Mouse (Mus musculus): ENCODE data around the gene Focad. TPM values are rescaled to one million over a fixed set of nuclear protein-coding genes. Genes with fewer than 3 reads are reported as not detected.

Focad gene
- polyA plus RNA-seq, 1 experiment from 2014 or later: 18.0 TPM

DNA sequence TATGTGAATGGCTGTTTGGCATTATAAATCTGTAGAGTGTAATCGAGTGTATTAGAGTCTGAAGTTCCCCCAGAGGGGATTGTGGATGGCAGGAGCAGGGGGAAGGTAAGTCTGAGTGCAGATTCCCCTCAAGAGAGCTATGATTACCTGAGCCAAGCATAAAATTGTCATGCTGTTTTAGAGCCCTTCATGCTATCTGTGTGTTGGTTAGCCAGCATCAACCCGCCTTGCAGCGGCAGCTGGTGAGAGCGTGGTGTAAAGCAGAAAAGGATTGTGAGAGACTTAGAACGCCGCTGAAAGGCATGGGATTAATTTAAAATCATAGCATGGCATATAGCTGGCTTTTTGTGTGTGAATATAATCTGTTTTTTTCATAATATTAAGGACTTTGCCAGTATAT lies 63.2 kb downstream of the Focad start:
- Histone ChIP-seq H3K36me3 (replicated peaks; ENCODE audit: control insufficient read depth, insufficient read depth, low read depth, low read length) (no peaks in the 10 kb centered on the region), H3K27me3 (ENCODE audit: control insufficient read depth, insufficient read depth, low read length) (no peaks in the 10 kb centered on the region), H3K4me2 (ENCODE audit: low read depth, low read length) (no peak overlapping the region), H3K27ac (replicated peaks; ENCODE audit: low read depth, low read length) (no peak overlapping the region), H3K4me3 (ENCODE audit: low read depth, low read length) (no peak overlapping the region), H3K9ac (replicated peaks; ENCODE audit: low read length) (no peak overlapping the region), H3K4me1 (ENCODE audit: control insufficient read depth, insufficient read depth, low read length) (no peaks in the 10 kb centered on the region), H3K9me3 (replicated peaks; ENCODE audit: control insufficient read depth, low read length) (no peaks in the 10 kb centered on the region)
- DNase-seq (ENCODE audit: low spot score): no peak
- 80% methylated on average over 6 of the region's 6 CpGs for WGBS
- ATAC-seq (replicated peaks; ENCODE audit: insufficient number of reproducible peaks, low FRiP score, low TSS enrichment, low read depth): no peak

DNA sequence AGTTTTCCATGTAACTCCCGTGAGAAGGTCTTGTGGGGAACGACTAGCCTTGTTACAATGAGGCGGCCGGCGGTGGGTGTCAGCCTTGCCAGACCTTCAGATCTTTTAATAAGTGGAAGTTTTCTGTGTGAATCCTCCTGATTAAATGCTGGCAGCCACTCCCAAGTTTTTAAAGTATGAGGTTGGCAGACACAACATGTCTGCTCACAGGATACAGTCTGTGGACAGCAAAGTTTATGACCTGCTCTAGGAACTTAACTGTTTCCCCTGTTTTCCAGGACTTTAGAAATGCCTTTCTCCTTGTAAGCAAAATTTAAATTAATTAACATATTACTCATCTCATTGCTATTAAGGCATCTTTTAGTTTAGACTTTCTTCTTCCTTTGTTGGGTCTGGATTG lies 64.8 kb downstream of the Focad start:
- Histone ChIP-seq H3K4me1 (ENCODE audit: control insufficient read depth, insufficient read depth, low read length) (no peaks in the 10 kb centered on the region), H3K4me2 (ENCODE audit: low read depth, low read length) (no peak overlapping the region), H3K9ac (replicated peaks; ENCODE audit: low read length) (no peak overlapping the region), H3K9me3 (replicated peaks; ENCODE audit: control insufficient read depth, low read length) (no peaks in the 10 kb centered on the region), H3K36me3 (replicated peaks; ENCODE audit: control insufficient read depth, insufficient read depth, low read depth, low read length) (no peaks in the 10 kb centered on the region), H3K27me3 (ENCODE audit: control insufficient read depth, insufficient read depth, low read length) (no peaks in the 10 kb centered on the region), H3K27ac (replicated peaks; ENCODE audit: low read depth, low read length) (no peak overlapping the region), H3K4me3 (ENCODE audit: low read depth, low read length) (no peak overlapping the region)
- DNase-seq (ENCODE audit: low spot score) (no peak), ATAC-seq (replicated peaks; ENCODE audit: insufficient number of reproducible peaks, low FRiP score, low TSS enrichment, low read depth) (no peak)
- 87% methylated on average over 5 of the region's 5 CpGs for WGBS

DNA sequence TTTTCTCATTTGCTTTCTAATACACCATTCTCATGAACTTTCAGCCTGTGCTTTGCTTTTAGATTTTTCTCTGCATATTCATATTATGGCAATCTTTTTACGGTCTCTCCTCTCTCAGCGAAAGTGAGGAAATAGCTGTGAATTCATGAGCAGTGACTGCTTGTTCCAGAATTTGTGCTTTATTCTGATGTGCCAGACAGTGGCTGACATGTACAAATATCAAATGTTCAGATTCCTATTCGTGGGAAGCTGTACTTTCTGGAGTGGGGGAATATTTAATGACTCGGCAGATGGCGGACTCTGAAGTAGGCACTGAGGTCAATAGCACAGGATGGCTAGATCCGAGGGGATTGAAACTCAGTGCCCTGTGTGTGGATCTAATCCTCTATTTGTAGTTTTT lies 65.3 kb downstream of the Focad start:
- Histone ChIP-seq H3K4me1 (ENCODE audit: control insufficient read depth, insufficient read depth, low read length) (no peaks in the 10 kb centered on the region), H3K36me3 (replicated peaks; ENCODE audit: control insufficient read depth, insufficient read depth, low read depth, low read length) (no peaks in the 10 kb centered on the region)
- WGBS: 83% methylated on average over 6 of the region's 6 CpGs

DNA sequence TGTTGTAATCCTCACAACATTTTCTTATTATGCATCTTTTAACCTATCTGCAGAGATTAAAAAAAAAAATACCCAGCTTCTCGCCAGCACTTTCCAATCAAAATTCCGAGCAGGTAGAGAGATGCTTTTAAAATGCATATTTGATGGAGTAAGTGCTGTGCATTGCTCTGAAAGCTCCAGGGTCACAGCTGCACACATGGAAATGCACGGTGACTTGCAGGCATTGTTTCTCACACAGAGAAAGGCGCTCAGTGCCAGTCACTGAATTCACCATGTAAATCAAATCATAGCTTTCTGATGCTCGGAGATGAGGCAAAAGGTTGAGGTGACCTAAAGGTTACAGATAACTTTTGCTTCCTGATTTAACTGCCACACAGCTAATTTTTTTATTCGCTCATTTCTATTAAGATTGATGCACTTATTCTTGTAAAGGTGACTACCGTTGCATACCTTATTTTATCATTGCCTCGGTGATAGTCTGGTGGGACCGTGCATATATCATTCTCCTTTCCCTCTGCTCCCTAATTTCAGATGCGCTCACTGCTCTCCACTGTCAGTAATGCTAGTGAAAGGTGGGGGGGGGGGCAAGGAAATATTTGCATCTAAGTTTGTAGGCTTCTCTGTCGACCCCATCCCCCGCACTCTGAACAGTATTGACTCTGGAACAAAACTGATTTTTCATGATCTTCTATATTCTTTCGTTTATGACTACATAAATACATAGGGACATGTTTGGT lies 69.2 kb downstream of the Focad start:
- 80% methylated on average over 13 of the region's 13 CpGs for WGBS
- H3K27ac ChIP-seq (replicated peaks; ENCODE audit: low read depth, low read length): no peak overlapping the region
- no peaks in the 10 kb centered on the region for H3K9me3 ChIP-seq (replicated peaks; ENCODE audit: control insufficient read depth, low read length)
- H3K4me3 ChIP-seq (ENCODE audit: low read depth, low read length): no peak overlapping the region
- no peak for ATAC-seq (replicated peaks; ENCODE audit: insufficient number of reproducible peaks, low FRiP score, low TSS enrichment, low read depth)
- no peaks in the 10 kb centered on the region for H3K27me3 ChIP-seq (ENCODE audit: control insufficient read depth, insufficient read depth, low read length)
- no peak overlapping the region for H3K4me2 ChIP-seq (ENCODE audit: low read depth, low read length)
- no peaks in the 10 kb centered on the region for H3K4me1 ChIP-seq (ENCODE audit: control insufficient read depth, insufficient read depth, low read length)
- no peak overlapping the region for H3K9ac ChIP-seq (replicated peaks; ENCODE audit: low read length)
- H3K36me3 ChIP-seq (replicated peaks; ENCODE audit: control insufficient read depth, insufficient read depth, low read depth, low read length): no peaks in the 10 kb centered on the region
- DNase-seq (ENCODE audit: low spot score): no peak

More for the DNA sequence above, 65.3 kb downstream of the Focad start:
- Histone ChIP-seq H3K9me3 (replicated peaks; ENCODE audit: control insufficient read depth, low read length) (no peaks in the 10 kb centered on the region), H3K4me3 (ENCODE audit: low read depth, low read length) (no peak overlapping the region), H3K9ac (replicated peaks; ENCODE audit: low read length) (no peak overlapping the region), H3K27ac (replicated peaks; ENCODE audit: low read depth, low read length) (no peak overlapping the region), H3K4me2 (ENCODE audit: low read depth, low read length) (no peak overlapping the region), H3K27me3 (ENCODE audit: control insufficient read depth, insufficient read depth, low read length) (no peaks in the 10 kb centered on the region)
- ATAC-seq (replicated peaks; ENCODE audit: insufficient number of reproducible peaks, low FRiP score, low TSS enrichment, low read depth): no peak
- DNase-seq (ENCODE audit: low spot score): no peak

DNA sequence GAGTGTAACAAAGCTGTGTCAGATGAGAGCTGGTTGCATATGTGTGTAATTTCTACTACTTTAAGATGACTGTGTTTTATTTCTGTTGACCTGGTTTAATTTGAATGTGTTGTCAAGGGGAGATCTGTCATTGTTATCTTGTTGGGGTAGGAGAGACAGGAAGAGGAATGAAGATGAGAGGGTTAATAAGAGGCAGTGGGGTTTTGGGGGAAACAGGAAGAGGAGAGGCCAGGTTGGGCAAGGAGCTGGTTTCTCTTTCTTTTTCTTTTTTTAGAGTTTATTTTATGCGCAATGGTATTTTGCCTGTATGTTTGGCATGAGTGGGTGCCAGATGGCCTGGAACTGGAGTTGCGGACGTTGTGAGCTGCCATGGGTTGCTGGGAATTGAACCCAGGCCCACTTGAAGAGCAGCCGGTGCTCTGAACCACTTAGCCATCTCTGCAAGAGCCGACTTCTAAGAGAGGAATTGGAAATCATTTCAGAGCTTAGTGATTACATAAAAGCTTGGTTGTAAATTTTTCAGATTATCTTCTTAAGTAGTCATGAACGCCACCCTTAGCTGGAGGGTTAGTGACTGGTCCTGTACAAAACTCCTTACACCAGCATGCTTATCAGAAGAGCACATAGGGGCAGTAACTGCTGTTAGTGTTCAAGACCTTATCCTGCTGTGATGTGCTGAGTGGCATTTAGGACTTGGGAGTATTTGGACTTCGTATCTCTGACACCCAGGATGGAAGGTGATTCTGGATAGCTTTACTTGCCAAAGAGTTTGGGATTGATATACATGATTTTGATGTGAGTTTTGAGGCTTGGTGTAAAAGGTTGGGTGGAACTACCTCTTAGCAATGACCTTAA lies 72.8 kb downstream of the Focad start:
- H3K27ac ChIP-seq (replicated peaks; ENCODE audit: low read depth, low read length): no peak overlapping the region
- H3K4me1 ChIP-seq (ENCODE audit: control insufficient read depth, insufficient read depth, low read length): no peaks in the 10 kb centered on the region
- WGBS: 90% methylated on average over 7 of the region's 7 CpGs
- H3K9me3 ChIP-seq (replicated peaks; ENCODE audit: control insufficient read depth, low read length): no peaks in the 10 kb centered on the region
- no peak overlapping the region for H3K4me2 ChIP-seq (ENCODE audit: low read depth, low read length)
- H3K9ac ChIP-seq (replicated peaks; ENCODE audit: low read length): no peak overlapping the region
- H3K36me3 ChIP-seq (replicated peaks; ENCODE audit: control insufficient read depth, insufficient read depth, low read depth, low read length): no peaks in the 10 kb centered on the region
- H3K4me3 ChIP-seq (ENCODE audit: low read depth, low read length): no peak overlapping the region
- DNase-seq (ENCODE audit: low spot score) (no peak), ATAC-seq (replicated peaks; ENCODE audit: insufficient number of reproducible peaks, low FRiP score, low TSS enrichment, low read depth) (no peak)
- H3K27me3 ChIP-seq (ENCODE audit: control insufficient read depth, insufficient read depth, low read length): no peaks in the 10 kb centered on the region

DNA sequence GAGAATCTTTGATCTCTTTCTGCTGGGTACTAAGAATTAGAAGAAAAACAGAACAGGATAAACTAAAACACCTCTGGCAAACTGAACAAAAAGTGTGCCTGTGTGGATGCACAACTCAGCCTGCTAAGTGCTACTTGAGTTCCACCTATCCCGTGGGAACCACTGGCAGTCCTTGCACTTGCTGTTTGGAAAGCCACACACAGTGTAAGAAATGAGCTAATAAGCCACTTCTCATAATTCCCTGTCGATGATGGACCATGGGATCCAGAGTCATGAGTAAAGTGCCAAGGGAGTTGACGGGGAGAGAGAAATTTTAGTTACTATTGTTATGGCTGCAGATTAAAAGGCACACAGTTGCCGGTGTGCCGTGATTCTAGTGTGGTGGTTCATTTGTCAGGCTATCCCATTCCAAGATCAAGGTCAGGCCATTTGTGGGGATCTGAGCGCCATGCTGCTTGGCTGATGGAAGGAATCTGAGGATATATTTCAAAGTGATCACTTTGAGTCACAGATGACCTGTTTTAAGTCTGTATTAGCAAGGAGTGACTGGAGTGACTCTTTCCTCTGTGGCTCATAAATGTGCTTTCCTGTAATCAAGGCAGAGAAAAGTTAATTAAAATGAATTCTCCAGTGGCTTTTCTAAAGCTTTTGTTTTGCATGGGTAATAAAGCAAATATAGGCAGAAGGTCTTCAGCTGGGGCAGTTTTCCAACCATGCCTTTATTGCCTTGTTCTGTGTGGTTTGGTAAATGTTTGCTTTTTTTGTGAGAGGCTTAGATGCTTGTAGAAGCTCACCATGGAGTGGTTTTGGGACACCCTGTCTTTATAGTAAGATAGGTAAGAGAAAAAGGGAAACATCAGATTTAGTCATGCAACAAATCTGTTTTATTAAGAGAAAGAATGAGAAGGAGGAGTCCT lies 80.9 kb downstream of the Focad start:
- Histone ChIP-seq H3K4me3 (ENCODE audit: low read depth, low read length) (no peak overlapping the region), H3K4me2 (ENCODE audit: low read depth, low read length) (no peak overlapping the region), H3K4me1 (ENCODE audit: control insufficient read depth, insufficient read depth, low read length) (no peaks in the 10 kb centered on the region), H3K9me3 (replicated peaks; ENCODE audit: control insufficient read depth, low read length) (no peaks in the 10 kb centered on the region), H3K9ac (replicated peaks; ENCODE audit: low read length) (no peak overlapping the region), H3K36me3 (replicated peaks; ENCODE audit: control insufficient read depth, insufficient read depth, low read depth, low read length) (no peaks in the 10 kb centered on the region), H3K27me3 (ENCODE audit: control insufficient read depth, insufficient read depth, low read length) (no peaks in the 10 kb centered on the region), H3K27ac (replicated peaks; ENCODE audit: low read depth, low read length) (no peak overlapping the region)
- WGBS: 82% methylated on average over 6 of the region's 6 CpGs
- ATAC-seq (replicated peaks; ENCODE audit: insufficient number of reproducible peaks, low FRiP score, low TSS enrichment, low read depth) (no peak), DNase-seq (ENCODE audit: low spot score) (no peak)

DNA sequence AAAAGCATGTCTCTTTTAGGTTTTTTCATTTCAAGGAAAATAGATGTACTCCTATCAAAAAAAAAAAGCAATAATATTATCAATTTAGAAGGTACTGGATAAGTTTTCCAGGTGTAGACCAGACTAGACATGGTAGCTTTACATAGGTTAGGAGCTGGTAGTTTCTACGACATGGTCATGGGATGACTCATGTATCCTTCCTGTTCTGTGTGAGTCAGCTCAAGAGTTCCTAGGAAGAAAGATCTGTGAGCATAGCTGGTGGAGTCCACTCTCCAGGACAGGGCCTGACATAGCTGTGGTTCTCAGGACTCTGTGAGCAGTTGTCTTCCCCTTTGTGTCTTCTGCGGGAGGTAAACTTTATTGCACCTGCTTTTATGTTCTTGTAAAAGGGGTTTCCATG lies 84.9 kb downstream of the Focad start:
- H3K9me3 ChIP-seq (replicated peaks; ENCODE audit: control insufficient read depth, low read length): no peaks in the 10 kb centered on the region
- H3K4me3 ChIP-seq (ENCODE audit: low read depth, low read length): no peak overlapping the region
- DNase-seq (ENCODE audit: low spot score) (no peak), ATAC-seq (replicated peaks; ENCODE audit: insufficient number of reproducible peaks, low FRiP score, low TSS enrichment, low read depth) (no peak)
- WGBS: 92% methylated on average over 2 of the region's 2 CpGs
- H3K27ac ChIP-seq (replicated peaks; ENCODE audit: low read depth, low read length): no peak overlapping the region
- no peak overlapping the region for H3K9ac ChIP-seq (replicated peaks; ENCODE audit: low read length)
- H3K4me1 ChIP-seq (ENCODE audit: control insufficient read depth, insufficient read depth, low read length): no peaks in the 10 kb centered on the region
- H3K27me3 ChIP-seq (ENCODE audit: control insufficient read depth, insufficient read depth, low read length): no peaks in the 10 kb centered on the region
- no peak overlapping the region for H3K4me2 ChIP-seq (ENCODE audit: low read depth, low read length)
- no peaks in the 10 kb centered on the region for H3K36me3 ChIP-seq (replicated peaks; ENCODE audit: control insufficient read depth, insufficient read depth, low read depth, low read length)

All from embryonic facial prominence, embryonic 11.5 days (tissue).